Mouse (Mus musculus): ENCODE results near the gene Prlh.

Gene Prlh

DNA sequence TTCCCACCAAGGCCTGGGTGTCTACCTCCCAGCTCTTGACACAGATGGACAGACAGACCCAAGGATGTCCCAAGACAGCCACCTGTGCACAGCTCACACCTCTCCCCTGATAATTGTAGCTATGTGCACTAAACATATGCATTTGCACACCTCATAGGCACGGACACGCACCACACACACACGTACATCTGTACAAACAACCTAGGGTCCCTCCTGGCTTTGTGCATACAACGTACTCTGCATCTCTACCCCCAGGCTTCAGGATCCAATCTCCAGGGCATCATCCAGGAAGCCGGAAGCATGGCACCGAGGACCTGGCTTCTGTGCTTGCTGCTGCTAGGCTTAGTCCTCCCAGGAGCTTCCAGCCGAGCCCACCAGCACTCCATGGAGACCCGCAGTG lies at the start of gene Prlh:
Gene Prlh (plus strand): TSS at position 301 of the 400 bp plus-strand sequence.
- in situ Hi-C loops (cut with MboI, MseI): no loop called here

DNA sequence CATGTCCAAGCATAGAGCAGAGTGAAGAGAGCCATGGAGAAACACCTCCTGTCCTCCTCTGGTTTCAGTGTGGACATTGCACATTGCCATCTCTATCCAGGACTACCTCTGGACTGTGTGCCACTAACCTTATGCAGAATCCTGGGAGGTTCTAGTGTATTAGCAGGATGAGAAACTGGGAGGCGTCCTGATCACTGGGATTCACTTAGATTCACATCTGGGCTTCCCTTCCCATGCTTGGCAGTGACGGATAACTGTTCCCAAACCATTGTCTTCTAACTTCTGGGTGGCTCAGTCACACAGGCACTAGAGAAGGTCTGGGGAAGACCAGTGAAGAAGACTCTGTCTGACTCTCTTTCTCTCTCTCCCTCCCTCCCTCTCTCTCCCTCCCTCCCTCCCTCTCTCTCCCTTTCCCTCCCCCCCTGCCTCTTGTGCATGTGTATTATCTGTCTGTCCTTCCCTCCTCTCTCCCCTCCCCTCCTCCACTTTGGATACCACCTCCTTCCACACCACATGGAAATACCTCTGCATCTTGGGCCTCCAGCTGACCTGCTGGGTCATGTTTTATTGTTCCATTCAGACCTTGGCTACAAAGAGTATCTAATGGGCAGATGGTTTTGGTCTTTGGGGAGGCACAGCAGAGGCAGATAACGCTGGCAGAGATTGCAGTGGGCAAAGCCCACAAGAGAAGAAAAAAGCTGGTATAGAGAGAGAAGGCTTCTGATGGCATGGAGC lies 49.5 kb upstream of the Prlh start:
- in situ Hi-C loops (cut with MboI, MseI): no loop called here

DNA sequence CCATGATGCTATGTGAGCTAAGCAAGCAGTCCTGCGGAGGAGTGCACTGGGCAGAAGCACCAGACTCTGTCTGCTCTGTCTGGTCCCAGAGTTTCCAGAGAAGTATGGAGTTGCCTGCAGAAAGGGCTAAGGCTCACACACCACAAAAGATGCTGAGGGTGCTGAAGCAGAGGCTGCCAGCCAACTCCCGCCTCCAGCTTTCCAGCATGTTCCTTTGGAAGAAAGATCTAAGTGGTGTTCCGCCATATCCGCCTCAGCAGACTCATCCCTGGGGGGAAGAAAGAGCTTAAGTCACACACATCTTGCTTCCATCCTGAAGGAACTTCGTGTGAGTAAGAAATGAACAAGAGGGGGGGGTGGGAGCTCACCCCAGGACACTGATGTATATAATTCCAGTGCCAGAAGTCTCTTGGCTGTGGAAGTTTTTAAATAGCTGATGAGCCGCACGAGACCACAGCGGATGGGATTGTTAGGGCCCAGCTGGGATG lies 48.9 kb upstream of the Prlh start:
- in situ Hi-C loops (cut with MboI, MseI): no loop called here

DNA sequence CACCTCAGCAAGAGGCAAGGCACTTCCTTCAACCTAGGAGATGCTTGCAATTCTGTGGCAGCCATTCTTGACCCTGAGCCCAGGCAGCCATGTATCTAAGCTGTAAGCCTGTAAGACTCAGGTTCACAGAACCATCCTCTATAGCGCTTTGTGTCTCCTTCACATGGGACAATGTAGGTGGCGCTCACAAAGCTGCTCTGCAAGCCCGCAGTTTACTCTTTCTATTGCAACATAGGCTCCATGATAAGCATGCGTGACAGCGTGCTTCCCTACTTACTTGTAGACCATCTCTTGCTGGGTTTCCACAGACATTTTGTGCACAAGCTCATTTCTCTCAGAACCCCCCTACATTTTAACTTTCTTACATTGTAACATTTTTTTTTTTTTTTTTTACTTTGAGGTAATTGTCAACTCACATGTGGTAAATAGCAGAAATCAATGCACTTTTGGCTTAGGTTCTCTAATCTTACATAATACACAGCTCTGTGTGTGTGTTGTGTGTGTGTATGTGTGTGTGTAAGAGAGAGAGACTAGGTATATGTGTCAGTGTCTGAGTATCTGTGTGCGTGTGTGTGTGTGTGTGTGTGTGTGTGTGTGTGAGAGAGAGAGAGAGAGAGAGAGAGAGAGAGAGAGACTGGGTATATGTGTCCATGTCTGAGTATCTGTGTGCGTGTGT lies 48.0 kb upstream of the Prlh start:
- in situ Hi-C loops (cut with MboI, MseI): loop anchor here (5.0 kb wide), 1 partner anchor 52 kb away; no protein-coding TSS in a partner anchor

DNA sequence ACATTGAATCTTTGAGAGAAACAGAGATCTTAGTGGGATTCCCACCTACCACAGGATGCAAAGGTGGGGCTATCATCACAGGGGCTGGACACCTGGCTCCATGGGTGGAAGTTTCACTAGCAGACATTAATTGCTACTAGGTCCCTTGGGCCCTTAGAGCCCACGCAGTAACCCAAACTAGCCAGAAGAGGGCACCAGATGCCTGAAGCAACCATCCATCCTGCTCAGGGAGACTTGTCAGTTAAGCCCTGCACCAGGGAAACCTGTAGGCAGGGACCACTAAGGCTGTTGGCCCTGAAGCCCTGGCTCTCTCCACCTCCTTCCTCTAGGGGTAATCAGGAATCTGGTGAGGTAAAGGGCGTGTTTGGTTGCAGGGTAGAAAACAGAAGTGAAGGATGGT lies 46.6 kb upstream of the Prlh start:
- in situ Hi-C loops (cut with MboI, MseI): loop anchor here (5.0 kb wide), 1 partner anchor 51 kb away; no protein-coding TSS in a partner anchor

DNA sequence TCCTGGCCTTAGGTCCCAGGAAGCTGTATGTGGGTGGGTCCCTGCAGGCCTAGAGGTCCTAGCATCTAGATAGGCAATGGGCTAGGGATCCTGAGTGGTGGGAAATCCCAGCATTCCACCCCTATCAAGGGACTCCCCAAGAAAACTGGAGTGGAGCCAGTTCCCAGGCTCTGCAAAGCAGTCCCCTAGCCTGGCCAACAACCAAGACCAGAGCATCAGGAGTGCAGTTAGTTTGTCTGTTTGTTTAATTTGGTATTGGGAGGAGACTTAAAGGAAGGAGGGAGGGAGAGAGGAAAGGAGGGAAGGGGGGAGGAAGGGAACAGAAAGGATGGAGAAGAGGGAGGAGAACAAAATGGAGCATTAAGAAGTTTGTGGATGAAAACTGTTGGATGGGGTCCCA lies 43.7 kb upstream of the Prlh start:
- in situ Hi-C loops (cut with MboI, MseI): loop anchor here (5.0 kb wide), 1 partner anchor 48 kb away; no protein-coding TSS in a partner anchor

DNA sequence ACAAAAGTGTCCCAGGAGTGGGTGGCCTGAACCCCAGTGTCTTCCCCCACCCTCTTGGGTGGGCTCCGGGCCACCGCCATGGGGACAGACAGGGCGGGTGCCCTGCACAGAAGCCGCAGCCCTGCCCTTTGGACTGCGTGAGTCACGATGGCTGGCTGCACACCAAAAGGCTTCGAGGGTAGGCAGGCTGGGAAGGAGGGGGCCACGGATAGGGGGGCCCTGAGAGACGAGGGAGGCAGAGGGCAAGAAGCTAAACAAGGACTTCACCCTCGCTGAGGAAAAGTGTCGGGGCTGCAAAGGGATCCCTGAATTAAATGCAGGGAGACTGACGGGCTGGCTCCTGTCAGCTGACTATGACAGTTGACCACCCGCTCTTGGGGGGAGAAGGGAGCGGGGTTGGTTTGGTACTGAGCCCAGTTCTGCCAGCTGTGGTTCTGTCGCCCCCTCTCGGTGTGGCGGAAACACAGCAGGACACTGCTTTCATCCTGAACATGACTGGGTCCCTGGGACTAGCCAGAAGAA lies 43.2 kb upstream of the Prlh start:
- in situ Hi-C loops (cut with MboI, MseI): loop anchor here (5.0 kb wide), 1 partner anchor 48 kb away; no protein-coding TSS in a partner anchor

DNA sequence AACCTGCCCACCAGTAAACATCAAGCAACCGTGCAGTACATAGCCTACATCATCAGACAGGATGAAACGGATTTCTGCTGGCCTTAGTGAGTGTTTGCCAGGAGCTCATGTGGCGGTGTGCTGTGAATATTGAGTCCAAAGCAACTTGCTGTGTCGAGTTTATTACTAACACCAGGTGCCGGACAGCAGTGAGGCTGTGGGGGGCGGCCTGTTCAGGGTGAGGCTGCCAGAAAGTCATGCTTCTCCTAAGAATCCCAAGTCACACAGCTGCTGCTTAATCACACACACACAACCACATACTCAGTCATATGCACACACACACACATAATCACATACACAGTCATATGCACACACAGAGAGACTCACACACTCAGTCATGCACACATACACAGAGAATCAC lies 39.7 kb upstream of the Prlh start:
- in situ Hi-C loops (cut with MboI, MseI): no loop called here

DNA sequence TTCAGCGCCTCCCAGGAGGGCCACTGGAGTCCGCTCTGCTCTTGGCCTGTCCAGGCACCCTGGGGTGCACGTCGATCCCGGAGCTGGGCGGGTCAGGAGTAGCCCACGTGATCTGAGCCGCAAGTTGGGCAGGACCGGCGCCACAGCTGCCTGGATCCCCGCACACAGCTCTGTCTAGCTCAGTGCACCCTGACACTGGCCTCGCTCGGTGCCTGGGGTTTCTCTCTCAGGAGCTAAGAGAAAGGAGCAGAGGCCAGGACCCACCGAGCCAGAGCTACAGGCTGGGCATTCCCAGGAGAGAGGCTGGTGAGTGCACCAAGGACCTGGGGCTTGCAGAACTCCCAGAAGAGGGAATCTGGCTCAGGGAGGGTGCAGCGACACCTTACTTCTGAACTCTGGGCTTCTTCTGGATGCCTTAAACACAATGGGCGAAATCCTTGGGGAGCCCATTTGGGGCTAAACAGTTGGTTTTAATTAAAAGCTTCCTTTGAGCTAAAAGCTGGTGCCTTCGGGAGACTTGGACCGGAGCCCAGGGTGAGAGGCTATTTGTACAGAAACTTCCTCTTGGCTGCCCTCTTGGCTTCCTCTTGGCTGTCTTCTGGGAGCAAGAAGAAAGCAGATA lies 37.8 kb upstream of the Prlh start, which contains the start of gene Mlph:
Gene Mlph (plus strand): TSS at position 138 of the 622 bp plus-strand sequence.
- in situ Hi-C loops (cut with MboI, MseI): no loop called here

DNA sequence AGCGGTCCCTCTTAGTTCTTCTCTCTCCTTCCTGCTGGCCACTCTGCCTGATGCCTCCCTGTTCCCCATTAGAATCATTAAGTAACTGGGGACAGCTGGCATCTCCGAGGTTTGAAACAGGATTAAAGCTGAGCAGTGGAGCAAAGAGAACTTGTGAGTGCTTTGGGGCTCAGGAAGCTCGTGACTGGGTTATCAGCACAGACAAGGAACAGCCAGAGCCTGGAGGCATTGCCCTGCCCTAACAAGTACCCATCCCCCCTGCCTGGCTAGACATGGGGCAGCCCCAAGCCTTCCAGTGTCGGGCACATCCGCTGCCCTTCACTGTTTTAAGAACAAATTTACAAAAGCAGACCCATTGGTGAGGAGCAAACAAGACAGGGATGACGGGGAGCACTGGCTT lies 35.4 kb upstream of the Prlh start:
- in situ Hi-C loops (cut with MboI, MseI): no loop called here

DNA sequence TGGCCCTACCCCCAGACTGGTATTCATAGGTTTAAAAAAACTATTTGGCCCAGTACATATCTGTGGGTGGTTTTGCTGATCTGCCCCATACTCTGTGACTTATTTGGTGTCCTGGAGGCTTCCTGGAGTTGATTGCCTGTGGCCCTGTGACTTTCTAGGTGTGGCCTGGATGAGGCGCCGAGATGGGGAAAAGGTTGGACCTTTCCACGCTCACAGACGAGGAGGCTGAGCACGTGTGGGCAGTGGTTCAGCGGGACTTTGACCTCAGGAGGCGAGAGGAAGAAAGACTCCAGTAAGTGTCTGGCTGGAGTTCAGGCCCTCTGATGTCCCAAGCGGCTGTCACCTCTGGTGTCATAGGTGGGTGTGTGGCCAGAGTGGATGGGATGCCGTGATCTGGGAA lies 31.2 kb upstream of the Prlh start:
- in situ Hi-C loops (cut with MboI, MseI): no loop called here

DNA sequence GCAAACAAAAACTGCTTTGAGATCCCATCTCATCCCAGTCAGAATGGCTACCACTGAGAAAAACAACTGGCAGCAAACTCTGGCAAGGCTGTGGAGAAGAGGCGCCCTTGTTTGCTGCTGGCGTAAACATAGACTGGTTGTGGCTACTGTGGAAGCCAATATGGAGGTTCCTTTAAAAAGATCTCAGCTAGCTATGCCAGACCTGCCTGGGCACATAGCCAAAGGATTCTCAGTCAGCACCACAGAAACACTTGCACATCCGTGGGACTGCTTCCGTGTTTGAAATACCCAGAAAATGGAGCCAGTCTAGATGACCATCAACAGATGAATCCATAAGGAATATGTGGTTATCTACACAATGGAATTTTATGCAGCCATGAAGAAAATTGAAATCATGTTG lies 26.9 kb upstream of the Prlh start:
- in situ Hi-C loops (cut with MboI, MseI): no loop called here

DNA sequence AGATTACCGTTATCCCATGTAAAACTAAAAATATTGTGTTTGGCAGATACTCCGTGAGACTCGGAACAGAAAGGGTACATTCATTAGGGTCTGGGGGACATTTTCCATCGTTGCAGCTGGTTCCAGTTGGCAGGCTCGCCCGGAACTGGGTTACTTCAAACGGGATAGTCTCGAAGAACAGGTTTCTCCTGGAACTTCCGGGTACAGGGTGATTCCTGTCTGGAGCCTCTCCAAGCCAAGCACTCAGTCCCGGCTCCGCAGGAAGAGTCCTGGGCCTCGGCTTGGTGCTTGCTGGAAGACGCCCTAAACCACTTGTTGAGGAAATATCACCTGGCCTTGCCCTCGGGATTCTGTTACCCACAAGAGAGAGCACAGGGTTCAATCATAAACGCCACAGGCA lies 25.6 kb upstream of the Prlh start:
- in situ Hi-C loops (cut with MboI, MseI): no loop called here

DNA sequence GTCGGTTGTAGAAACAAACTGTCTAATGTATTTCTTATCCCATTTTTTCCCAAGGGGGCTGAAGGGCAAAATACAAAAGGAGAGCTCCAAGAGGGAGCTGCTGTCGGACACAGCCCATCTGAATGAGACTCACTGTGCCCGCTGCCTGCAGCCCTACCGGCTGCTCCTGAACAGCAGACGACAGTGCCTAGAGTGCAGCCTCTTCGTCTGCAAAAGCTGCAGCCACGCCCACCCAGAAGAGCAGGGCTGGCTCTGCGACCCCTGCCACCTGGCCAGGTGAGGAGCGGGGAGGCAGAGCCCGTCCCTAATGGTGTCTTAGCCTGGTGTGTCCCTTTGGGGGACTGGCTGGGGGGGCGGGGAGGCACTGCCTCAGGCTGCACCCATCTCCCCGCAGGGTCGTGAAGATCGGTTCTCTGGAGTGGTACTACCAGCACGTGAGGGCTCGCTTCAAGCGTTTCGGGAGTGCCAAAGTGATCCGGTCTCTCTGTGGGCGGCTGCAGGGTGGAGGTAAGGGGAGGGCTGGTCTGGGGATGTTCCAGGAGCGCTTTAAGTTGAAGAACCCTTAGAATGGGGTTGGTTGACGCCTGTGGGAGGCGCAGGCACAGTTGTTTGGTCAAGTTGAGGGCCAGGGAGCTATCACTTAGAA lies 24.9 kb upstream of the Prlh start:
- in situ Hi-C loops (cut with MboI, MseI): no loop called here

DNA sequence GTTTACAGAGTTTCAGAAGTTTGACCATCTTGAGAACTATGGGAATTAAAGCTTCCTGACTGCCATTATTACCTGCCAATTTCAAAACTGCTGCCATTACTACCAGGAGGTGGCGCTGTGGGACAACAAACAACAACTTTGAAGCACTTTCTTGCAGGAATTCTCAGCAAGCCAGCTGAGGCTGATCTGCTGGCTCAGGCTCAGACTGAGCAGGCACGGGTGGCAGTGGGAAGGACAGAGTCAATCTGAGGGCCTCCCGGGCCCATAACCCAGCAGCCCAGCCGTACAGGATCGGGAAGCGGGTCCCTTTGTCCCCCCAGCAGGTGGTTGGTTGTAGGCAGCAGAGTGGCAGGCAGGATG lies 24.4 kb upstream of the Prlh start:
- in situ Hi-C loops (cut with MboI, MseI): no loop called here

DNA sequence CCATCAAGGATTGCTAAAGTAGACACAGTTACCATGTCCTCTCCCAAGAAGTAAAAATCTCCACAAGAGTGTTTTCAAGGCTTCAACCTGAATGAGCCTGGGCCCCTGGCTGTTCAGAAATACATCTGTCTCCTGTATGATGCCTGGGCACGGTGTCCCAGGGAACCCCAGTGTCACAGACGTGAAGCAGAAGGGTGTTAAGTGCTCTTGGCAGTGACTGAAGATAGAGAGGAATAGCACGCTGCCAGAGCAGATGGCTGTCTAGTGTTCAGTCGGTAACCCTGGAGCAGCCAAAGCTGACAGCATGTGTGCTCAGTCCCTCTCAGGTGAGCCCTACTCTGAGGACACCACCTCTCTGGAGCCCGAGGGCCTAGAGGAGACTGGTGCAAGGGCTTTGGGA lies 19.9 kb upstream of the Prlh start:
- in situ Hi-C loops (cut with MboI, MseI): no loop called here

DNA sequence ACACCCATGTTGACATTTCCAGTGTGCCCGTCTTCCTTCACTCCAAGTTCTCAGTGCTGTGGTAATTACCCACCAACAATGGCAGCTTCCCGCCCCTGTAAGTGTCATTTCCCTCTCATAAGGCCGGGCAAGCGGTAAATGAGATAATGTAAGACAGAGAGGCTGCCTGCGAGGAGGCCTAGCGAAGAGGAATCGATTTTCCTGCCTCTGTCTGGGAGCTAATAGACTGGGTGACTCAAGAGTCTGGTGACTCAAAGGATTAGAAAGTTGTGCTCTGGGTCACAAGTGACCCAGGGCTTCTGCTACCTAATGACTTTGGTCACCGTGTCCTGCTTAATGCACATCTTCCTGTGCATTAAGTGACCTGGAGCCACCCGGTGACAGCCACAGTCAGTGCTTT lies 15.9 kb upstream of the Prlh start:
- in situ Hi-C loops (cut with MboI, MseI): no loop called here

DNA sequence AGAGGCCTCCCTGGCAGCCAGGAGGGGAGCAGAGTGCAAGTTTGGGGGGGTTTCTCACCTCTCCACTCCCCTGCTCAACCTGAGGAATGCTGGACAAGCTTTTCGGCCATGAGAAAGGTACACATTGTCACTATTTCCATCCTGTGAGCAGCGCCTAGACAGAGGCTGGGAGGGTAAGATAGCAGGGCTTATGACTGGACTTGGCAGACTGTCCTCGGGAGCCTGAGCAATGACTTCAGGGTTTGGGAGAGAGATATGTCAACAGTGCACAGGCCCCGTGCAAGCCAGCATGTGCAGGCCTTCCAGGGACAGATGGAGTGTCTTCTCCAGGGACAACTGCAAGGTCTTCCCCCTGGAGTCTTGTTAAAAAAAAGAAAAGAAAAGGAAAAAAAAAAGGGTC lies 12.9 kb upstream of the Prlh start:
- in situ Hi-C loops (cut with MboI, MseI): no loop called here

DNA sequence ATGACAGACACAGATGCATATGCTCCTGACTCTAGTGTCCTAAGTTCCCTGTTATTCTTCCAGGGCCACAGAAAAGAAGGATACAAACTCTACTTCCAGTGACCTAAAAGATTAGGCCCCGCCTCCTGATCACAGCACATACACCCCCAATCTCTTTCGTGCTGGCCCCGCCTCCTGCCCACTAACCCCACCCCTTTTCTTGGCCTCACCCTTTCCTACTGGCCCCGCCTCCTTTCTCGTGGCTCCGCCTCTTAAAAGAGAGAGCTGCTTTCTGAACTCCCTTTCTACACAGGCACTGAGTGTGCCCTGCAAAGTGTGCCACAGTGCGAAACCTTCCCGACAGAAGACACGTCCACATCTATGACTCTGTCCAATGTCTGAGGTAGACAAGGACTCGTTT lies 7.7 kb upstream of the Prlh start:
- in situ Hi-C loops (cut with MboI, MseI): no loop called here

DNA sequence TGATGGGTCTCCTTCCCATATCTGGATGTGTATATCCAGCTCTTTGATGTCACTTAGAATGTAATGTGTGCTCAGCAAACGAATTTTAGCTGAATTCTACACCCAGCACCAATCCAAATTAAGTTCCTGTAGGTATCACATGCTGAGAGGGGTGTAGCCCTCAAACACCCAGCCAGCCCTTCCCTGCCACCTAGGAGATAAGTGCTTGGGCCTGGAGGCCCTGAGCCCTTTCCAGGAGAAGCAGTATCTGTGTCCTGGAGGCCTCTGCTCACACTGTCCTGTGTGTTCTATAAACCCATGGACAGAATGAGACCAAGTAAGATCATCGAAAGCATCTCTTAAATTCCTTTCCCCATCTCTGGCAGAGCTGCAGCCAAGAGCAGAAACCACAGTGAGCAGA lies 5.7 kb upstream of the Prlh start:
- in situ Hi-C loops (cut with MboI, MseI): no loop called here

DNA sequence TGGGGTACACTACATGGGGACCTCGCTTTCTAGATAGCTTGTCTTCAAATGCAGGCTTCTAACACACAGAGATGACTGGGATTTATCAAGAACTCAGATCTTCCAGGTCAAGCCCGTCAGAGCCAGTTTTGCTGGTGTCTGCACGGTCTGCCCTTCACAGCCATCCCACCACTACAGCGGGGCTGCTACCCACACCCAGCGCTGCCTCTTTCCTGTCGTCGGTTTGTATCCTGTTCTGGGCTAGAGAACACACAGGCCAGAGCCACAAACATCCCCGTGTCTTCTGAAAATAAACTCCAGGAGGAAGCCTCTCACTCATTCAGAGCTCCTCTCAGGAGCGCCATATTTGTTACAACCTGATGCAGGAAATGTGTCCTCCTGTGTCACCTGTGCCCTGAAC lies 3.6 kb upstream of the Prlh start:
- in situ Hi-C loops (cut with MboI, MseI): no loop called here

DNA sequence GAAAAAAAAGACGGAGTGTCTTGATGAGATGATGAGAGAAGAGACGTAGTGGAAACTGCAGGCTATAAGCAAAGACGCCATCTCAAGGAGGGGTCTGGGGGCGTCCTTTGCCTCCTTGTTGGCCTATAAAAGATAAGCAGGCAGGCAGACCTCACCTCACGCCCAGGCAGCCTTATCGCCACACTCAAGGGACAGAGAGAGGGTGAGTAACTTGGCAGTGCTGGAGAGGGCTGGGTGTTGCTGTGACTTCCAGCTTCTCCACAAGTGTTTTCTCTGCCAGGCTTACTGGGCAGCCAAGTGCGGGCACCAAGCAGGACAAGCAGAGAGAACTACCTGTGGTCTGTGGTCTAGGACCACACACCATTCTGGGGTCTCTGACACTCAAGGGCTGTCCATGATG lies 1.2 kb upstream of the Prlh start:
- in situ Hi-C loops (cut with MboI, MseI): no loop called here
